Mouse (Mus musculus): ENCODE measurements around the gene Ube2d2b.
A peak's percentile ranks its signal among the peaks of the same experiment; 100 is the strongest.

Gene Ube2d2b

GRCm38 (mm10) chr5:107855546-107855945, 25.6 kb downstream of the Ube2d2b start:
- DNase-seq, result no peak

- DNase-seq, result no peak
Observed at GRCm38 (mm10) chr5:107858963-107859362, 29.1 kb downstream of the Ube2d2b start.

GRCm38 (mm10) chr5:107863971-107864370, 34.1 kb downstream of the Ube2d2b start:
- DNase-seq, result no peak

GRCm38 (mm10) chr5:107866127-107867126, 36.5 kb downstream of the Ube2d2b start:
- no peak for DNase-seq

GRCm38 (mm10) chr5:107867970-107868904, 38.3 kb downstream of the Ube2d2b start:
- peak; percentile 69 to 70 for DNase-seq

- DNase-seq, result peak; percentile 93 to 94
Observed at GRCm38 (mm10) chr5:107868905-107869424, 39.1 kb downstream of the Ube2d2b start.

GRCm38 (mm10) chr5:107869701-107870100, 39.8 kb downstream of the Ube2d2b start:
- no peak for DNase-seq

- no peak for DNase-seq
Observed at GRCm38 (mm10) chr5:107873330-107873729, 43.4 kb downstream of the Ube2d2b start.

GRCm38 (mm10) chr5:107873886-107874302, 44.0 kb downstream of the Ube2d2b start:
- DNase-seq, result no peak

- no peak for DNase-seq
Observed at GRCm38 (mm10) chr5:107874561-107875260, 44.8 kb downstream of the Ube2d2b start, which contains the start of gene Evi5. TSS of gene Evi5 (minus strand) at chr5:107875107.

GRCm38 (mm10) chr5:107875261-107875611, 45.3 kb downstream of the Ube2d2b start:
- DNase-seq, result no peak

GRCm38 (mm10) chr5:107877053-107877452, 47.2 kb downstream of the Ube2d2b start:
- no peak for DNase-seq

- DNase-seq, result no peak
Observed at GRCm38 (mm10) chr5:107880710-107881109, 50.8 kb downstream of the Ube2d2b start.
